Mouse (Mus musculus): ENCODE data around the gene Leng8. TPM values are rescaled to one million over a fixed set of nuclear protein-coding genes. Genes with fewer than 3 reads are reported as not detected.
"Not testable (repeated sequence)": the region's sequence is repeated elsewhere in the genome, so short reads cannot be mapped to it uniquely, and the experiment has no call there.

Leng8 gene
- total RNA-seq, 4 experiments from 2014 or later: 137 to 159 (median 152) TPM

- peak in 1 of 2 experiments; percentile 17 for DNase-seq (ENCODE audit: low spot score in 2 of 2)
These were observed 9.7 kb downstream of the Leng8 start for GRCm38 (mm10) chr7:4146241-4147180.

DNA sequence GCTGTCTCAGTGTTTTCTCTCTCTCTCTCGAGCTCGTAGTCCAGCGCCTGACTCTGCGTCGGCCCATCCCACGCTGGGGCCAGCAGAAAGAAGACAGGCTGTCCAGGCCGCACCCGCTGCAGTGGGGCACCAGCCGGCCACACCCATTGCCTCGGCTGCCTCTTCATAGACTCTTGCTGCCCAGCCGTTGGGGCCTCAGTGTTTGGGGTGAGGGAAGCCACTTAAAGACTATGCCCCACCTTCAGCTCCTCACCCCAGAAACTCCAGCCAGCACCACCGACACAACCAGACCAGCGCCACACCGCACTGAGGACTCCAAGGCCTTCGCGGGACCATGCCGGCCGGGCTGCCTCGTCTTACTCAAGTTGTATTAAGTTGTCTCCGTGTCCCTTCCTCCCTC is 10.5 kb downstream of the Leng8 start:
- DNase-seq (ENCODE audit: low spot score in 2 of 2): peak in 1 of 2 experiments; percentile 21

- no peak for DNase-seq (ENCODE audit: low spot score in 2 of 2)
These were observed 11.0 kb downstream of the Leng8 start for GRCm38 (mm10) chr7:4147836-4148235.

- DNase-seq (ENCODE audit: low spot score in 2 of 2): peak in 1 of 2 experiments; percentile 34
These were observed 11.7 kb downstream of the Leng8 start for GRCm38 (mm10) chr7:4148341-4149208.

DNA sequence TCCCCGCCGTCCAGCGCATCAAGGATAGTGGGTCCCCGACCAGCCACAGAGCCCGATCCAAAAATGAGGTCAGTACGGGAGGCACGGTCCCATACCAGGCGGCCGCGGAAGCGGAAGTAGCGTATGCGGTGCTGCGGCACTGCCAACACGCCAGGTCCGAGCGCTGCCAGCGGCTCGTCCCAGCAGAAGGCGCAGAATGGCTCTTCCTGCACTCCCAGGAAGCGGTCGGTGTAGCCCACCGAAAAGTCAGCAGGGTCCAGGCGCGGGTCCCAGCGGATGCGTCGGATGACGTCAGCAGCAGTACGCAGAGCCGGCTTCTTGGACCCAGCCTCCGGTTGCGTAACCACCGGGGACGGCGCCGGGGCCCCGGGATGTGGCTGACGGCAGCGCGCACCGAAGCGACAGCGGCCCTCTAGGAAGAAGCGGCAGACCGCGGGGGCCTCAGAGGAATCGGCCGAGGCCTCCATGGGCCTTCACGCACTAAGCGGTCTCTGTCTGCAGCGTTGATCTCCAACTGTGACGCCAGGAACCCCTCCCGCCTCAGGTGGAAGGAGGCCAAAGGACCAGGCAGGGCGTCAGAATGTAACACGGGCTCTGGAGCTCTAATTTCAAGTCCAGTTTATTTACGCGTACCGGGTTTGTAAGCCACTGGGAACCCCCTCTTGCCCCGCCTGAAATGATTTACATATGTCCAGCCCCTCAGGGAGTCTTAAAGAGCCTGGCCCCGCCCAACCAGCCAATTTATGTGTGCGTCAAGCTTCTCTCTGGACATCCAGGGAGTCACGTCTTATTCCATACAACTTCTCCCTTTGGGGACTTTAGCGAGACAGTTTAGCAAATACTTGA is 12.6 kb downstream of the Leng8 start:
- DNase-seq (ENCODE audit: low spot score in 2 of 2): peak; percentile 81 to 82

DNA sequence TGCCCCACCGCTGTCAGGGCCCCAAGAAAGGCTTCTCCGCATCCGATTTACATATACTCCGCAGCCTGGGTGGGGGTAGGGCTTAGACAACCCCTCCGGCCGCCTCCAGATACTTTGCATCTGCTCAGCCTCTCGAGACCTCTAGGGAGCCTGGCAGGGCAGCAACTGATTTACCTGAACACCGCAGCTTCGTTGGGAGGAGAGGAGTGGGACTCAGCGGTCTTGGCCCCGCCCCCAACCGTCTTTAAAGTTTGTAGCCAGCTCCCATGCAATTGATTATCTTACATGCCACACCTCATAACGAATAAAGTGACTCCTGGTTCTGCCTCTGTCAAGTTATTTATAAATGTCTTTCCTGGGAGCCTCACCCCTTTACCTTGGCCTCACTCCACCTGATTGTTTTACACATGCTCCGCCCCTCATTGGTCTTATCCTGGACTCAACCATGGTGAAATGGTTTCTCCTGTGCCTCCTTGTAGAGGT is 13.3 kb downstream of the Leng8 start, which contains the start of gene Leng9:
Gene Leng9 (minus strand): TSS at position 316 of the 483 bp plus-strand sequence.
- DNase-seq (ENCODE audit: low spot score in 2 of 2): peak in 1 of 2 experiments; percentile 57

- DNase-seq (ENCODE audit: low spot score in 2 of 2): peak in 1 of 2 experiments; percentile 25
These were observed 14.0 kb downstream of the Leng8 start for GRCm38 (mm10) chr7:4150811-4151221.

- DNase-seq (ENCODE audit: low spot score in 2 of 2): no peak
These were observed 14.4 kb downstream of the Leng8 start for GRCm38 (mm10) chr7:4151241-4151640.

DNA sequence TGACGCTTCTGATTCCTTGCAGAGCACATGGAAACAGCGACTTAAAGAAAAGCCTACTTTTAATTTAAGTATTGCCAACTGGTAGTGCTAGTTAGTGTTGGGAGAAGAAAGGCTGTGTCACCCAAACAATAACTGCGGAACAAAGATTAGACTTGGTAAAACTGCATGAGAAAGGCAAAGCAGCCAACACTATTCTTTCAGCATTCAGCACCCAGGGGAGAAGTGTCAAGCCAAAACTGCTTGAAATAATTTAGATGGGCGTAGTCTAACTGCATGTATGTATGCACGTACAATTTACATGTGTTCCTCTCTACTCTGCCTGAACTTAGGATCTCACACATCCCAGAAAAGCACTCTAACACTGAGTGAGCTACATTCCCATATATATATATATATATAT is 17.5 kb downstream of the Leng8 start:
- DNase-seq (ENCODE audit: low spot score in 2 of 2): no peak

- no peak for DNase-seq (ENCODE audit: low spot score in 2 of 2)
These were observed 18.1 kb downstream of the Leng8 start for GRCm38 (mm10) chr7:4154976-4155375.

GRCm38 (mm10) chr7:4161596-4161995 is 24.8 kb downstream of the Leng8 start:
- not testable (repeated sequence) for DNase-seq (ENCODE audit: low spot score in 2 of 2)

GRCm38 (mm10) chr7:4163571-4164072 is 26.8 kb downstream of the Leng8 start:
- DNase-seq (ENCODE audit: low spot score in 2 of 2): no peak

DNA sequence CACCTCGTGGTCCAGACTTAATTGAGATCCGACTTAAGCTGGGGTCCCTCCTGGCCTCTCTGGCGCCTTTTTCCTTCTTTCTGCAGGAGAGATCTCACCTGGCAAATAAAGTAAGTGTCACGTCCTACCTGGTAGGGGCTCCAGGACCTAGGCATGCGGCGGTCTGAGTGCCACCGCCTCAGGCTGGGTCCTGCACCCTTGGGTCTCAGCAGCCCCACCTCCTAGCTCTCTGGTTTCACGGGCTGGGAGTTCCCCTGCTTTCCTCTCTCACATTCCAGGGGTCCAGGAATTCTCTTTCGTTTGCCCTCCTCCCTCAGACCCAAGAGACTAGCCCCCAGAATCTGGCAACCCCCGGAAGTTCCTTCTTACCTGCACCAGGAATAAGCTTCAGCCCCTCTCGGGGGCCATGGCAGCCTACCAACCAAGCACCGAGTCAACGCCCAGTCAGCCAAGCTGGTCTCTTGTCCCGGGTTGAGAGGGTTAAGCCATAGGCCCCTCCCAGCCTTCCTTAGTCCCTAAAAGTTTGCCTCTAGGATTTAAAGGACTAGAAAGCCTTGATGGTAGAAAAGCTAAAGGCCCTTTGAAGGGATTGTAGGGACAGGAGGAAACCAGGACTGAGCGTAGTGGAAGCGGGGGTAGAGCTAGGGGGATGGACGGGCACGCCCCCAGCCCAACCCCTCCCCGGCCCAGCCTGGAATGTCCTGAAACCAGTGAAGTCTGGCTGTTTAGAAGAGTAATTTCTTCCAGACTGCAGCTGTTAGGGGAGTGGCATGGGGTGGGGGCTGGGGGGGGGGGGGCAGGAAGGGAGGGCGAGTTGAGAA is 27.5 kb downstream of the Leng8 start, which contains the start of gene Cdc42ep5:
Gene Cdc42ep5 (minus strand): TSS at position 771 of the 821 bp plus-strand sequence.
- no peak for DNase-seq (ENCODE audit: low spot score in 2 of 2)

GRCm38 (mm10) chr7:4165286-4165685 is 28.4 kb downstream of the Leng8 start:
- no peak for DNase-seq (ENCODE audit: low spot score in 2 of 2)

DNA sequence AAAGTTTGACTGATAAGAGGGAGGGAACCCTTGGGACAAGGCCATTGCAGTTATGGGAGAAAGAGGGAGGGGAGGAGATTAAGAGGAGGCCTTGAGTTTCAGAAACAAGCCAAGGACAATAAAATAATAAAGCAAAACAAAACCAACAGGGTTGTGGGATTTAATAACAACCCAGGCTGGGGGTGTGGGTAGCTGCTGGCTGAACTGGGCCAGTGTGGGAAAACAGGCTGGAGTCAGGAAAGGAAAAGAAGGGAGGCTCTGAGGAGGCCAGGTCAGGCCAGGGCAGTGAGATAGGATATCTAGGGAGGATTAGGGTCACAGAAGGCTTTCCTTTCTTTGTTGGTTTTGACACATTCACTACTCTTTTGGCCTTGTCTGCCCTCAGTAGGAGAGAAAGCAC is 30.3 kb downstream of the Leng8 start:
- DNase-seq (ENCODE audit: low spot score in 2 of 2): no peak

- no peak for DNase-seq (ENCODE audit: low spot score in 2 of 2)
These were observed 33.5 kb downstream of the Leng8 start for GRCm38 (mm10) chr7:4170193-4170938.

GRCm38 (mm10) chr7:4178438-4178837 is 41.6 kb downstream of the Leng8 start:
- DNase-seq (ENCODE audit: low spot score in 2 of 2): no peak

Measured in left cerebral cortex, adult 8-10 months (tissue).